Mouse (Mus musculus) embryonic facial prominence, embryonic 11.5 days (tissue): ENCODE measurements around the gene Ppp1r14b. TPM values are rescaled to one million over a fixed set of nuclear protein-coding genes. Genes with fewer than 3 reads are reported as not detected.
A peak's percentile ranks its signal among the peaks of the same experiment; 100 is the strongest.
"Not testable (repeated sequence)": the region's sequence is repeated elsewhere in the genome, so short reads cannot be mapped to it uniquely, and the experiment has no call there.

ENCODE experiments used
- ATAC-seq: fragments of 200-750 bp; cut with Nextera tagmentation; replicated peaks from 2 replicates; pipeline ENCODE4 v1.8.0; 2017; ENCODE audit warnings: low read depth; ENCODE audit not compliant: insufficient number of reproducible peaks, low FRiP score, low TSS enrichment
- DNase-seq: peaks from one replicate; pipeline ENCODE4 v3.0.0-alpha.2; 2015; ENCODE audit warnings: low spot score
- H3K27ac ChIP-seq: fragments of 300-500 bp; sonication (generic); replicated peaks from 2 replicates; pipeline ENCODE4 v1.5.1; 2014; ENCODE audit warnings: mild to moderate bottlenecking, low read depth, low read length, control low read depth
- H3K27me3 ChIP-seq: fragments of 300-500 bp; sonication (generic); 2 replicates; pipeline ENCODE4 v1.6.1; 2014; ENCODE audit warnings: mild to moderate bottlenecking, low read length, moderate library complexity, mixed read lengths; ENCODE audit not compliant: control insufficient read depth, insufficient read depth
- H3K36me3 ChIP-seq: fragments of 300-500 bp; sonication (generic); replicated peaks from 2 replicates; pipeline ENCODE4 v1.6.1; 2014; ENCODE audit warnings: low read depth, mild to moderate bottlenecking, low read length, moderate library complexity, mixed read lengths; ENCODE audit not compliant: control insufficient read depth, insufficient read depth
- H3K4me1 ChIP-seq: fragments of 300-500 bp; sonication (generic); 2 replicates; pipeline ENCODE4 v1.6.1; 2014; ENCODE audit warnings: low read length, mixed read lengths; ENCODE audit not compliant: control insufficient read depth, insufficient read depth
- H3K4me2 ChIP-seq: fragments of 300-500 bp; sonication (generic); 2 replicates; pipeline ENCODE4 v1.6.1; 2014; ENCODE audit warnings: low read depth, mild to moderate bottlenecking, control low read depth, low read length, moderate library complexity
- H3K4me3 ChIP-seq: fragments of 300-500 bp; sonication (generic); 2 replicates; pipeline ENCODE4 v1.5.1; 2014; ENCODE audit warnings: low read depth, low read length, control low read depth
- H3K9ac ChIP-seq: fragments of 300-500 bp; sonication (generic); replicated peaks from 2 replicates; pipeline ENCODE4 v1.6.1; 2014; ENCODE audit warnings: mild to moderate bottlenecking, control low read depth, low read length
- H3K9me3 ChIP-seq: fragments of 300-500 bp; sonication (generic); replicated peaks from 2 replicates; pipeline ENCODE4 v1.6.1; 2016; ENCODE audit warnings: mild to moderate bottlenecking, low read length, inconsistent platforms, mixed read lengths; ENCODE audit not compliant: control insufficient read depth
- WGBS: fragments of 180-500 bp; shearing (Covaris S2); extraction: QIAGEN DNeasy Blood & Tissue Kit; methylation state at CpG from one replicate; pipeline ENCODE4 v1.1.7; 2014; 5-methylcytosine and 5-hydroxymethylcytosine counted together
- polyA plus RNA-seq: library from polyadenylated mRNA; unstranded; fragments of >200 nt; fragmentation: Nextera tagmentation; extraction: Ambion mirVana; gene quantifications from 2 replicates; pipeline ENCODE4 v1.2.1, GENCODE M21; 2014

The Ppp1r14b gene
- polyA plus RNA-seq, 1 experiment from 2014 or later = 268 TPM

DNA sequence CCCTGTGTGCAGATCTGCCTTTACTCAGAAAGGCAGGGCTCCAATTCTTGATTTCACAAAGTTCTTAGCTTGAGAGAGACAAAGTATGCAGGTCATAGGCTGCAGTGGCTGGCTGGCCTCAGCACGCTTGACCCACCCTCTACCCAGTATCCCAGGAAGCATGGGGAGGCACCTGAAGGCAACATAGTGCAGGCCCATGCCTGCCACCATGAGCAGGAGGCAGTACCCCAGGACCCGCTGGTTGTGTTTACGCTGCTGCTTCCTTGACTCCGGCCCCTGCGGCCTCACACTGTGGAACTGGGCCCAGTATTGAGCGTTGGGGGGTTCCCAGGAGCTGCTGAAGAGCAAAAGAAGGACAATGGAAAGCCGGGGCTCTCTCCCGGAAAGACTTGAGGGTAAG, 14.5 kb downstream of the Ppp1r14b start:
- H3K36me3 ChIP-seq = no peaks in the 10 kb centered on the region
- 84% methylated on average over 8 of the region's 8 CpGs for WGBS
- H3K9ac ChIP-seq = no peak overlapping the region
- H3K9me3 ChIP-seq = no peaks in the 10 kb centered on the region
- H3K4me1 ChIP-seq = peaks cover 4% of the 10 kb centered on the region; the same call in 1 of the 2 replicates
- H3K27ac ChIP-seq = no peak overlapping the region
- H3K4me2 ChIP-seq = no peak overlapping the region
- DNase-seq = no peak
- H3K4me3 ChIP-seq = 0 out of 2 replicates have a peak overlapping the region, but pooled peaks have one; percentile 3
- no peaks in the 10 kb centered on the region for H3K27me3 ChIP-seq
- ATAC-seq = no peak

- H3K4me1 ChIP-seq = peaks cover 8% of the 10 kb centered on the region
- DNase-seq (no peak), ATAC-seq (no peak)
- H3K4me2 ChIP-seq = no peak overlapping the region
- no peak overlapping the region for H3K9ac ChIP-seq
- H3K36me3 ChIP-seq = no peaks in the 10 kb centered on the region
- no peaks in the 10 kb centered on the region for H3K9me3 ChIP-seq
- H3K27me3 ChIP-seq = no peaks in the 10 kb centered on the region
- H3K4me3 ChIP-seq = no peak overlapping the region
- no peak overlapping the region for H3K27ac ChIP-seq
- 91% methylated on average over 6 of the region's 6 CpGs for WGBS
These were observed 15.9 kb downstream of the Ppp1r14b start for GRCm38 (mm10) chr19:6990712-6991111.

- H3K27me3 ChIP-seq, H3K9me3 ChIP-seq, H3K4me1 ChIP-seq, H3K27ac ChIP-seq, H3K4me3 ChIP-seq, H3K9ac ChIP-seq, H3K4me2 ChIP-seq, ATAC-seq, H3K36me3 ChIP-seq, DNase-seq: not testable (repeated sequence)
- WGBS = 93% methylated on average over 6 of the region's 6 CpGs
These were observed 16.4 kb downstream of the Ppp1r14b start for GRCm38 (mm10) chr19:6991166-6991565.

DNA sequence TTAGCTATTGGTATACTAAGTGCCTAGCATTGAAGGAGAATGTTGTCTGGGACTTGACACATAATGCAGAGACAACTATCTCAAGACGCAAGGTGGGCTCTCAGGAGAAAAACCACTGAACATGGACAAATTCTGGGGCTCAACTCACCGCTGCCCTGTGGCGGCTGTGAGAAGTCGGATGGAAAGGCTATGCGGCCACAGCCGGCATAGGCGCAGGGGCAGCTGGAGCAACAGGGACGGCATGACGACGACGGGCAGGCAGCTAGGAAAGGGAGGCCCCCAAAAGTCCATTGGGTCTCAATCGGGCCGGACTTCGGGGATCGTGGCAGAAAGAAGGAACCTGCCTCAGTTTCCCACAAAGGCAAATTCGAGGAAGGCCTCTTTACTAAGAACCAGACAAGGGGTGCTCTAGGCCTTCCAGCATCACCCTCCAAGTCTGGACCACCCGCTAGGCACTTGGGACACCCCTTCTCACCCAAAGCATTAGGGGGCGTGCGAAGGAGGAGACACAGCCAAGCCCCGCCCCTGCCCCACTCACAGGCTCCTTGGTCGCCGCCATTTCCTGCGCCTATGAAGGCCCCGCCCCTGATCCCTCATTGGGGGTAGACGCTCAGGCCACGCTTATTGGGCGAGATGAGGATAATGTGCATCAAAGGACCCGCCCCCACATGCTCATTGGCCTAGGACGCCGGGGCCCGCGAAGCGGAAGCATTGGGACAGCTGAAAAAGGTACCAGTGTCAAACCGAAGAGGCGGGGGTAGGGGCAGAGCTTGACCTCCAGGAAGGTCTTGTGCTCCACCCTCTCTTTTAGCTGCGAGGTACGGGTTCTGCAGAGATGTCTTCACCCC, 17.5 kb downstream of the Ppp1r14b start, which contains the start of gene Dnajc4:
Gene Dnajc4 (minus strand): TSS at position 562 of the 848 bp plus-strand sequence.
- Histone ChIP-seq H3K4me3 (peak within 1 kb of the TSS; percentile 37), H3K27me3 (no peaks in the 10 kb centered on the region), H3K4me2 (peak within 1 kb of the TSS; percentile 67), H3K27ac (0 out of 2 replicates have a peak within 1 kb of the TSS, but pooled peaks have one; percentile 47), H3K36me3 (no peaks in the 10 kb centered on the region), H3K9ac (peak within 1 kb of the TSS; percentile 63), H3K4me1 (peaks cover 12% of the 10 kb centered on the region), H3K9me3 (no peaks in the 10 kb centered on the region)
- 2% methylated on average over 37 of the region's 37 CpGs for WGBS
- DNase-seq (peak; percentile 99), ATAC-seq (peak; percentile 86)

- Histone ChIP-seq H3K9ac (peak overlapping the region; percentile 59), H3K27me3 (no peaks in the 10 kb centered on the region), H3K27ac (0 out of 2 replicates have a peak overlapping the region, but pooled peaks have one; percentile 47), H3K9me3 (no peaks in the 10 kb centered on the region), H3K4me1 (peaks cover 12% of the 10 kb centered on the region), H3K4me2 (peak overlapping the region; percentile 67), H3K36me3 (no peaks in the 10 kb centered on the region; the same call in 1 of the 2 replicates), H3K4me3 (peak overlapping the region; percentile 37)
- no peak for ATAC-seq
- no peak for DNase-seq
- 59% methylated on average over 14 of the region's 14 CpGs for WGBS
These were observed 18.4 kb downstream of the Ppp1r14b start for GRCm38 (mm10) chr19:6993011-6993770.

GRCm38 (mm10) chr19:6994002-6994401, 19.2 kb downstream of the Ppp1r14b start:
- no peak overlapping the region for H3K27ac ChIP-seq
- no peaks in the 10 kb centered on the region for H3K27me3 ChIP-seq
- ATAC-seq (no peak), DNase-seq (no peak)
- WGBS = 92% methylated on average over 8 of the region's 8 CpGs
- peaks cover 12% of the 10 kb centered on the region for H3K4me1 ChIP-seq
- no peak overlapping the region for H3K4me3 ChIP-seq
- H3K9ac ChIP-seq = no peak overlapping the region
- peaks cover 1% of the 10 kb centered on the region for H3K36me3 ChIP-seq
- H3K9me3 ChIP-seq = no peaks in the 10 kb centered on the region
- no peak overlapping the region for H3K4me2 ChIP-seq

GRCm38 (mm10) chr19:6994489-6994888, 19.7 kb downstream of the Ppp1r14b start:
- H3K27me3 ChIP-seq = no peaks in the 10 kb centered on the region
- ATAC-seq = no peak
- no peak overlapping the region for H3K4me3 ChIP-seq
- H3K36me3 ChIP-seq = peaks cover 3% of the 10 kb centered on the region
- H3K4me2 ChIP-seq = no peak overlapping the region
- peaks cover 12% of the 10 kb centered on the region for H3K4me1 ChIP-seq
- H3K27ac ChIP-seq = no peak overlapping the region
- no peak for DNase-seq
- WGBS = 86% methylated on average over 8 of the region's 8 CpGs
- no peaks in the 10 kb centered on the region for H3K9me3 ChIP-seq
- peak overlapping the region; percentile 13 for H3K9ac ChIP-seq
